Mouse (Mus musculus) kidney, postnatal 36 days (tissue): Measurements from ENCODE around the gene Polr3k.

Experiments used
- DNase-seq, 2 experiments: peaks; one replicate each; pipeline ENCODE4 v3.0.0; 2021 to 2022; ENCODE audit warnings: mixed read lengths in 2 of 2

The Polr3k gene

DNA sequence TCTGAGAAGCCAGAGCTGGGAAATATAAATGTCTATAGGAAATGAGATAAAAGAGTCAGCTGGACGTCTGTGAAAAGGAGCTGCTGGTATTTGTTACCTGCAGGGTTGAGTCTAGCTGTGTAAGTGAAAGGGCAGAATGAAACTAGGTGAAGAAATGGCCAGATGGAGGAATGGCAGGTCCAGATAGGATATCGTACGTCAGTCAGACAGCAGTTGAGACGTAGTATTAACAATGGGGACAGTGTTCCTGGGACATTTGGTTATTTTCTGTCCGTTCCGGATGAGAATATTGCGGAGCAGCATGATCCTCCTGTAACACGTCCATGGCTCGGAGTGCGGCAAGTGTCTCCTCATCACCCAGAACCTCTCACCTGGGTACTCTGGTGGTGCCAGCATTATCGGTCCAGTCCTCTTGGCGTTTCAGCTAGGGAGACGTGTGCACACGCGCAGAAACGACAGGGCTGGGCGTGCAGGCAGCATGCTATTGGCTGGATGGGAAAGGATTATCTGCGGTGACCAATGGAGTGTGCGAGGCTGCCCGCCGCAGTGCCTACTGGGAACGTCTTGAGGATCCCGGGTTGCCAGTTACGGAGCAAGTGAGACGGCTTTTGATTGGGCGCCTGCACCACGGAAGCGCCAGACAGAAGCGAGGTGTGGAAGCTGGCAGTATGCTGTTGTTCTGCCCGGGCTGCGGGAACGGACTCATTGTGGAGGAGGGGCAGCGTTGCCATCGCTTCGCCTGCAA, at the start of gene Polr3k:
Polr3k (plus strand) TSS at position 547 of the 745 bp plus-strand sequence.
- DNase-seq: peak; percentile 95 to 97

DNA sequence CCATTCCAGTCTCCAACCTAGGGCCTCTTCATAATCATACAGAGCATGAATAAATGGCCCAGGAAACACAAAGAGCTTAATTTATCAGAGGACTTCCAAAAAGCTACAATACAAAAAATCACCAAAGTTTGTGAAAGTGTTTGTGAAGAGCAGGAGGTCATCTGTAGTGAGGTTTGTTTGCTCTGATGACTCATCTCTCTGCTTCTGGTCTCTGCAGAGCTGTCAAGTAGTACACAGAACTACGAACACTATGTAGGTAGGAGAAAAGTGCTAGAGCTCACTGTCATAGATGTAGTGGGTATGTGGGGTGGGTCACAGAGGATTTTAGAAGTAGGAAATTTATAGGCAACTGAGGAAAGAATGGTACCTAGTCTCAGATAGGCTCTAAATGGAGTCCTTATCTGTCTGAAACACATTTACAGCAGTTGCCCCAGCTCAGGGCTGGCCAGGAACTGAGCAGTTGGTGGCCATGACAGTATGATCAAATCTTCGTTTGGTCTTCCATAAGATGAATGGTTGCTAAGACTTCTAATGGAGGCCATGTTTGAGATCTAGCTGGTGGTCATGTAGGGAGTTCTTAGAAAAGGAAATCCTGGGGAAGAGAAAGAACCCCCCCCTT, 35.0 kb upstream of the Polr3k start:
- DNase-seq: no peak

DNA sequence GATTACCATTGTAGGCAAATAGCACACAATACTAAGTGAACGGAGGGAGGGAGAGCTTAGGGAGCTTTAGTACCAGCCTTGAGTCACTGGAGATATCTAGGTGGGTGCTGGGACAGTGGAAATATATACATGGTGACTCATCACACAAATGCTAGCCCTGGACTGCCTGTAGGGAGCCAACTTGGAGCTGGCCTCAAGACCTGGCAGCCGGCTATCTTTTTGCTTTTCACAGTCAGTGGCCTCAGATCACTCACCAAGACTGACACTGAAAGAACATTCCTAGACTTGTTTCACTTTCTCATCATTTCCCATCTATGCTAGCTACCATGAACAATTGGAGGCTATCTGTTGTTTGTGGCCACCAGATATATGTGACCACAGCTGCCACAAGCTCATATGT, 31.4 kb upstream of the Polr3k start:
- DNase-seq: no peak

DNA sequence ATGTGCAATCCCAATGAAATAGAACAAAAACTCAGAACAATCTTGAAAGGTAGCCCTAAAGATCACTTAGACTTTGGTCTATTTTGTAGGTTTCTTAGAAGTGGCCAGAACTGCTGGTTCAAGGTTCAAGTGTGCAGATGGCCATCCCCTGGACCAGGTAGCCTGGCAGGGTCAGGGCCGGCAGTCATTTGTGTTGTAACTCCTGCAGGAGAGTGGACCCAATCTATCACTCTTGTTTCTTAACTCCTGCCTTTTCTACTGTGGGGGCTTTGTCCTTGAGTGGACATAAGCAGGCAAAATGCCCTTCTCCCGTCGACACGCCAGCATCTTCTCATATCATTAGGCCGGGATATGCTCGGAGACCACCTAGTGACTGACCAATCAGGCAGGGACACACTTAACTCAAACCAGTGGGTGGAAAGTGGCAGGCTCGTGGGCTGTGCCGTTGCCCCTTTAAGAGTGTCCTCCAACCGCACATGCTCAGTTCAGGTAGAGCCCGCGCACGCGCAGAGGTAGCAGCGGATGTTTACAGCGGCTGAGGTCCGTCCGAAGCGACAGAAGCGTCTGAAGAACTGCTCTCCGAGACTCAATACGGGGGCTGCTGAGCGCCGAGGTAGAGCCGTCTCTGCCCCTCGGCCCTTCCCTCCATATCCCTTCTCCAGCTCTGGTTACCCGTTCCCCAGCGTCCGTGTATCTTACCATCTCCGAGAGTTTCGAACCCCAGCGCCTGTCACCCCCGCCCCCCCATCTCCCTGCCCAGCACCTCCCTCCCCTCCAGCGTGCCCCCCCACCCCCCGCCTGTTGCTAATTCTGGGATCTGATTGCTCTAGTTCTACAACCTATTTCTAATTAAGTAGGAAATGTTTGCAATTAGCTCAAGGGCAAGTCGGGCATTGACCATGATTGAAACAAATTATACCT, 26.5 kb upstream of the Polr3k start, which contains the start of gene Pcmtd2:
Pcmtd2 (plus strand) TSS at position 483 of the 921 bp plus-strand sequence.
- peak; percentile 95 to 96 for DNase-seq

DNA sequence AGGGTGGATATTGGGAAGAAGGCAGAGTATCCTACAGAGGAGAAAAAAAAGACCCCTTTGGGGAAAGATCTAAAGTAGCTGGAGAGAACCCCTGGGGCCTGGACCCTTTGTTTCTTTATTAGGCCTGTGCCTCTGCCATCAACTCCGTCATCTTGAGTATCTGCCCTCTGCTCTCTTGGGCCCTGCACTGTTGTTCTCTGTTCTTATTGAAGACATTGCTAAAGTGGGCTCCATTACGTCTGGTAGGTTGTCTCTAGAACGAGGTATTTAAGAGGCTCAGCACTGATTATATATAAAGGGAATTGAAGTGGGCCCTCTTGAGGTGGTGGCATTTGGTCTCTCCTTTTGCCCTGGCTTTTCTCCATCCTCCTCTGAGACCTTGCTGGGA, 25.9 kb upstream of the Polr3k start:
- DNase-seq: peak; percentile 7 to 21

DNA sequence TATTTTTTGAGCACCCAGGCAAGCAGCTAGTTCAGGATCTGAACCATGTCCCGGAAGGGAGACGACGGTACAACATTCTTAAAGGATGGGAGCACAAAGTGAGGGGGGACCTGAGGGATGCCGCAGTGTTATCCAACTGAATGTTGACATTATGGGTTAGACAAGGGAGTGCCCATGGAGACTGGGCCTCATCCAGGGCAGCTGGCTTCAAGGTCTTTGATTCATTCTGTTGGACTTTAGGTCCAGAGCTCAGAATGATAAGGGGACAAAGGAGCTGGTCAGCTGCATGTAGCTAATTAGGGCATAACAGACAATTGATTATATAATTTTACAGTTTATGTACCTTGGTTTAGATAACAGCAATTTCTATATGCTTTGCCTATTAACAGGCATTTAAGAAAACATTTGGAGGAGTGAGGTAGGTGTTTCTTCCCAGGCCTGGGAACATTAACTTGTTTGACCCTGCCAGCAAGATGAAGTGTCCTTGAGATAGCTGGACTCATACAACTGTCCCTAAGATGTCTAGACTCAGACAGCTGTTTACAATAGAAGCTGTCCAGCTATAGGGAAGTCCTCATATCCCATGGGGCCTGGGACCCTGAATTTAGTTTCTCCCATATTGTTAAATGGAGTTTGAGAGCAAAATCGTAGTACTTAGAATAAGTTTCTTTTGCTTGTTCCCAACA, 18.3 kb upstream of the Polr3k start:
- no peak for DNase-seq

DNA sequence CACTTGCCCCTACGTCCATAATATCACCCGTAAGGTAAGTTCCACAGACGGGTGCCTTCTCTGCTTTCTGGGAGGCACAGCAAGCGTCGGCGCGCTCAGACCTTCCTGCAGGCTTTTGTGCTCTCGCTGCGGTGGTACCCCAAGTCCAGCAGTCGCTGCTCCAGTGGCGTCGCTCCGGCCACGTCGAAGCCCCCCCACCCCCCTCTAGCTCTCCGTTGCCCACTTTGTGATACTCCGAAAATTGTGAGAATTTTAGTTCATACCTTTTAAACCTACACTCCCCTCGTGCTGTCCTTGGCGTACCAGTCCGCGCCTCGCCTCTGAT, 361 bp downstream of the Polr3k start:
- DNase-seq: no peak

DNA sequence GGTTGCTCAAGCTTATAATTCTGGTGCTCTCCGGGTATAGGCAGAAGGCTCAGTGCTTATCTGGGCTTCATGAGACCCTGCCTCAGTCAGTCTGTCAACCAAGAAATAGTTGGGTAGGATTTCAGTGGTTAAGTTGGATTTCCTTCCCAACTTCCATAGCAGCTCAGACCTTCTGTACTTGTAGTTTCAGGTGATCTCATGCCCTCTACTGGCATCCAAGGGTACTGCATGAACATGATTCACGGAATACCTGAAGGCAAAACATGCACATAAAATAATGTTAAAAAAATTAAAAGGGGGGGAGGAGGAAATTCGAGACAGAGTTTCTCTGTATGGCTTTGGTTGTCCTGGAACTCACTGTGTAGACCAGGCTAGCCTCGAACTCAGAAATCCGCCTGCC, 2.8 kb downstream of the Polr3k start:
- peak; percentile 66 to 87 for DNase-seq

DNA sequence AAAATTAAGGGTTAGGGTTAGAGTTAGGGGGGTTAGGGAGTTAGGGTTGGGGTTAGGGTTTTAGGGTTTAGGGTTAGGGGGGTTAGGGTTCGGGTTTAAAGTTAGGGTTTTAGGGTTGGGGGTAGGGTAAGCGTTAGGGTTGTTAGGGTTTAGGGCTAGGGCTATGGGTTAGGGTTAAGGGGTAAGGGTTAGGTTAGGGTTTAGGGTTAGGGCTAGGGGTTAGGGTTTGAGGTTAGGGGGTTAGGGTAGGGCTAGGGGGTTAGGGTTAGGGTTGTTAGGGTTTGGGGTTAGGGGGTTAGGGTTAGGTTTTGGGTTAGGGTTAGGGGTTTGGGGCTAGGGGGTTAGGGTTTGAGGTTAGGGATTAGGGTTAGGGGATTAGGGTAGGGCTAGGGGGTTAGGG, 6.9 kb downstream of the Polr3k start:
- no peak for DNase-seq

DNA sequence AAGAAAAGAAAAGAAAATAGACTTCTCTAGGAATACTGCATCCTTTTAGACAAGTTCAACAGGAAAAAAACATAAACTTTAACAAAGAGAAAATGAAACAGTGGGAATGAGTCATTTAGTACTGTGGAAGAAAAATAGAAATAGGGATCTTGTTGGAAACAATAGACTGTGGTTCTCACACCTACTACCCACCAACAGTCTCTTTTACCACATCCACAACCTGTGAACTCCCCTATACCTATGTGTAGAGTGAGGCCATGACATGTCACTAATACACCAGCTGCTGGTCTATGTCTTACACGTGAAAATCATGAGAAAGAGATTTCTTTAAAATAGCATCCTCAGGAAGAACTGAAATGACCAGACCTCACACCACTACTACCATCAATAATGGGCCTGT, 14.8 kb downstream of the Polr3k start:
- no peak for DNase-seq

DNA sequence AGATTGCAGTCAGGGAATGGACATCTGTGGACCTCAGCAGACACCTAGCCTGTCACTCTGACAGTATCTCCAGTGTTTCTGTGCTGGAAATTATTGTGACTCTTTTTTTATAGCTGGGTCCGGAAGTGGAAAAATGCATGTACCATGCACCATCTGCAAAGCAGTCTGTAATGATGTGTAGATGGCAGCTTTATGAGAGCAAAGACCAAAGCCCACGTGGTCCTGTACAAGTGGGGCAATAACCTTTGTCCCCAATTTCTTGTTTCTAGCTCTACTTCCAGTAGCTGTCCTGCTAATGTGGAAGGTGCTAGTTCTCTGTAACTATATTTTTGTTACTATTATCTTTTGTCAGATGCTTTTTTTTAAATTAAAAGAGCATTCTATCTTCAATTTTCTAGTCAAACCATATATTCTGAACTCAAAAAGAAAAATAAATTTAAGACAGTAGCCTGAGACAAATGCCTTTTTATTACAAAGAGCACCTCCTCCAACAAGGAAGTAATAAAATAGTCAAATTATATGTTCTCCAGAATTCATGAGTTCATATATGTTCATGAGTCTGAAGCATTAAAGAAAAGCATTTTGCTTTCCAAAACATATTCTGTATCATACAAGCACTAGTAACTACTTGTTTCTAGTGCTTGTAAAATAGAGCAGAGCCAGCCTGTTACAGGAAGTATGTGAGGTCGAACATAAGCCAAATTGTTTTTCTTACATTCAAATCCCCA, 19.0 kb downstream of the Polr3k start:
- peak; percentile 2 to 13 for DNase-seq

DNA sequence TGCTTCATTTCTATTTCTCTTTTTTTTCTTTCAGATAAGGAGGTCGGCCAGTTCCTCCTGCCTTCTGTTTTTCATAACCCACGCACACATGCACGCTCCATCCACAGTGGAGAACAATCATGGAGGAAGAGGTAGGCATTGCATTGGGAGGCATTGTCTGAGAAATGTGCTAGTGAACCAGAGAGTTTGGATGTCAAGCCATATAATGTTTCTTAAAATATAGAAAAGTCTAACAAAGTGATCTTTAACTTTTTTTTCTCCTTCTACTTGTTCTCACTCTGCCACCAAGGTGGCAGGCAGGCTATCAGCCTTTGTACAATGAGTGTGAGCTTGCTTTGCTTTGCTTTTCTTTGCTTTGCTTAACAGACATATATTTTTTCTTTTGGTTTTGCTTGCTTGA, 53.7 kb downstream of the Polr3k start:
- no peak for DNase-seq

DNA sequence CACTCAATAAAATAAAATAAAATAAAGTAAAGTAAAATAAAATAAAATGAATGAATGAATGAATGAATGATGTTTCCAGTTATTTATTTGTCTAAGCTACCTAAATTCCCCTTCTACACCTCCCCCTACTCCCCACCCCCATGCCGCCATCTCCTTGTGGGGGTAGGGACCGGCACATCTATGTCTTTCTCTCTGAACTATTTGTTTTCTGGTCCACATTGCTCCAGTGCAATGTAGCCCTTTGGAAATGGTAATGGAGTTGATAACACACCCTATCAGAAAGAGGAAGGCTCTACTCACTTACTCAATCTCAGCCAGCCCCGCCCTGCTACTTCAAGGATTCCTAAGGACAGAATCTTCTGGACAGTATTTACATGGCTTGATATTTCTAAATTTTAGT, 54.4 kb downstream of the Polr3k start:
- DNase-seq: peak in 1 of 2 experiments; percentile 17
